Mouse (Mus musculus) cerebellum, adult 2 months (tissue): ENCODE data around the gene Hpca.

Source experiments
- CTCF ChIP-seq: fragments of 200-500 bp; IDR thresholded peaks from 2 replicates; pipeline ENCODE4 v1.5.1; 2011; ENCODE audit warnings: low read depth, mild to moderate bottlenecking, control low read depth, low read length, moderate library complexity, borderline replicate concordance; ENCODE audit not compliant: insufficient read depth
- POLR2A ChIP-seq: fragments of 200-500 bp; IDR thresholded peaks from 2 replicates; pipeline ENCODE4 v1.6.1; 2011; ENCODE audit warnings: low read length, control low read depth, borderline replicate concordance; ENCODE audit not compliant: insufficient read depth

- TF ChIP-seq CTCF, result no peak
- no peak for TF ChIP-seq POLR2A
Observed at GRCm38 (mm10) chr4:129081939-129082338, 39.9 kb downstream of the Hpca start.
